In genomic region chr16:24948091-24948690, GRCm38 (mm10) we compare ENCODE assay signal across 21 mouse cellular contexts.
DNase-seq lines count a peak whose midpoint lies in the region; ATAC-seq and TF ChIP-seq lines count a peak whose summit lies in the region.
"Had no signal": no experiment of that assay in that cellular context is flagged by ENCODE, and none has a peak within 500 bp of the region (broad histone marks: within the 10 kb centered on the region; RNA-seq: fewer than 3 reads in every experiment).

No protein-coding gene starts in this region.

- H3K4me3 ChIP-seq in gastrocnemius, adult 2 months = no peak overlapping the region
- no peak overlapping the region for H3K4me3 ChIP-seq in heart, embryonic 16.5 days (ENCODE audit: low read length)
- no peak overlapping the region for H3K4me3 ChIP-seq in embryonic facial prominence, embryonic 15.5 days (replicated peaks)
- no peak overlapping the region for H3K4me3 ChIP-seq in left cerebral cortex, adult 2 months
- H3K4me3 ChIP-seq: forebrain, embryonic 13.5 days; liver, embryonic 12.5 days; megakaryocyte, embryonic 14.5 days; neural tube, embryonic 15.5 days had no signal

- H3K9me3 ChIP-seq in heart, embryonic 16.5 days (replicated peaks; ENCODE audit: control insufficient read depth, low read length) = no peaks in the 10 kb centered on the region
- H3K9me3 ChIP-seq in embryonic facial prominence, embryonic 15.5 days (replicated peaks) = no peaks in the 10 kb centered on the region
- H3K9me3 ChIP-seq: forebrain, embryonic 13.5 days; liver, embryonic 12.5 days; megakaryocyte, embryonic 14.5 days; neural tube, embryonic 15.5 days had no signal

- no peak overlapping the region for H3K4me2 ChIP-seq in heart, embryonic 16.5 days (ENCODE audit: low read depth, low read length)
- no peak overlapping the region for H3K4me2 ChIP-seq in embryonic facial prominence, embryonic 15.5 days (replicated peaks)
- H3K4me2 ChIP-seq: forebrain, embryonic 13.5 days; liver, embryonic 12.5 days; neural tube, embryonic 15.5 days had no signal

- H3K27ac ChIP-seq in gastrocnemius, adult 2 months = 0 out of 2 replicates have a peak overlapping the region, but pooled peaks have one; percentile 1
- H3K27ac ChIP-seq in heart, embryonic 16.5 days (ENCODE audit: low read length) = peak overlapping the region; percentile 38; the same call in 1 of the 2 replicates
- peak overlapping the region; percentile 78; the same call in 1 of the 2 replicates for H3K27ac ChIP-seq in embryonic facial prominence, embryonic 15.5 days (replicated peaks)
- no peak overlapping the region for H3K27ac ChIP-seq in left cerebral cortex, adult 2 months
- H3K27ac ChIP-seq: forebrain, embryonic 13.5 days; liver, embryonic 12.5 days; neural tube, embryonic 15.5 days had no signal

- intact Hi-C loops in gastrocnemius, adult 2 months (cut with DNase I) = no loop called here
- intact Hi-C loops in left cerebral cortex, adult 2 months (cut with DNase I) = no loop called here

- no peaks in the 10 kb centered on the region for H3K36me3 ChIP-seq in heart, embryonic 16.5 days (ENCODE audit: control insufficient read depth, insufficient read depth)
- no peaks in the 10 kb centered on the region for H3K36me3 ChIP-seq in embryonic facial prominence, embryonic 15.5 days
- H3K36me3 ChIP-seq: liver, embryonic 12.5 days; neural tube, embryonic 15.5 days had no signal

- H3K27me3 ChIP-seq in heart, embryonic 16.5 days (ENCODE audit: control insufficient read depth, insufficient read depth, low read length) = no peaks in the 10 kb centered on the region
- no peaks in the 10 kb centered on the region for H3K27me3 ChIP-seq in embryonic facial prominence, embryonic 15.5 days
- H3K27me3 ChIP-seq: forebrain, embryonic 13.5 days; liver, embryonic 12.5 days; neural tube, embryonic 15.5 days had no signal

- H3K4me1 ChIP-seq in heart, embryonic 16.5 days (ENCODE audit: control insufficient read depth, insufficient read depth, low read length) = peaks cover 21% of the 10 kb centered on the region
- H3K4me1 ChIP-seq in embryonic facial prominence, embryonic 15.5 days = peaks cover 31% of the 10 kb centered on the region
- H3K4me1 ChIP-seq: liver, embryonic 12.5 days had no signal

- no peak overlapping the region for H3K9ac ChIP-seq in heart, embryonic 16.5 days (ENCODE audit: low read length)
- no peak overlapping the region for H3K9ac ChIP-seq in embryonic facial prominence, embryonic 15.5 days
- H3K9ac ChIP-seq: forebrain, embryonic 13.5 days; liver, embryonic 12.5 days; neural tube, embryonic 15.5 days had no signal

- ATAC-seq in heart, embryonic 16.5 days (replicated peaks; ENCODE audit: extremely low read depth, insufficient read depth, low FRiP score) = no peak
- no peak; the same call in 1 of the 2 replicates for ATAC-seq in embryonic facial prominence, embryonic 15.5 days (ENCODE audit: insufficient number of reproducible peaks, low FRiP score, low TSS enrichment, low read depth)
- ATAC-seq: forebrain, embryonic 13.5 days; liver, embryonic 12.5 days; midbrain, embryonic 16.5 days had no signal

- DNase-seq in gastrocnemius, adult 2 months = peak; percentile 53
- DNase-seq in gastrocnemius, postnatal 4 days (ENCODE audit: low spot score in 2 of 2) = no peak
- no peak for DNase-seq in heart, postnatal 4 days
- no peak for DNase-seq in left cerebral cortex, adult 2 months (ENCODE audit: extremely low spot score in 1 of 2, low spot score in 2 of 2)
- no peak for DNase-seq in right cerebral cortex, postnatal 10 days (ENCODE audit: low spot score in 2 of 2)
- DNase-seq: B cell, adult 2 months; cerebellum, adult 11 months; cerebellum, postnatal 10 days; kidney, adult 18-20 months; kidney, postnatal 10 days; lung, adult 2 months; right cerebral cortex, postnatal 14 days; thymus, adult 18-20 months; thymus, postnatal 4 days had no signal

- WGBS in heart, embryonic 16.5 days = 40% methylated on average over 3 of the region's 3 CpGs
- 49% methylated on average over 3 of the region's 3 CpGs for WGBS in embryonic facial prominence, embryonic 15.5 days

- TF ChIP-seq CTCF in gastrocnemius, adult 2 months (IDR thresholded peaks at IDR 0.05) = no peak
- TF ChIP-seq CTCF in left cerebral cortex, adult 2 months (IDR thresholded peaks at IDR 0.05) = no peak
